Mouse (Mus musculus): ENCODE data around the gene Kcnq1. TPM values are rescaled to one million over a fixed set of nuclear protein-coding genes. Genes with fewer than 3 reads are reported as not detected.

Gene Kcnq1
- polyA plus RNA-seq, 1 experiment = not detected

GRCm38 (mm10) chr7:143187181-143187580 lies 81.0 kb downstream of the Kcnq1 start:
- H3K27me3 ChIP-seq (replicated peaks) = peaks cover 80% of the 10 kb centered on the region
- no peak overlapping the region for H3K4me3 ChIP-seq (replicated peaks)
- no peaks in the 10 kb centered on the region for H3K9me3 ChIP-seq
- H3K36me3 ChIP-seq (replicated peaks; ENCODE audit: low read length) = no peaks in the 10 kb centered on the region
- TF ChIP-seq GATA1 (IDR thresholded peaks at IDR 0.05; ENCODE audit: borderline replicate concordance, low read length) = no peak
- no peak for TF ChIP-seq FLI1 (IDR thresholded peaks at IDR 0.05; ENCODE audit: low read length)
- no peaks in the 10 kb centered on the region for H3K4me1 ChIP-seq

- Histone ChIP-seq H3K27me3 (replicated peaks) (peaks cover 80% of the 10 kb centered on the region), H3K4me1 (no peaks in the 10 kb centered on the region), H3K9me3 (no peaks in the 10 kb centered on the region), H3K36me3 (replicated peaks; ENCODE audit: low read length) (no peaks in the 10 kb centered on the region), H3K4me3 (replicated peaks) (no peak overlapping the region)
- TF ChIP-seq FLI1 (IDR thresholded peaks at IDR 0.05; ENCODE audit: low read length) = no peak
- no peak for TF ChIP-seq GATA1 (IDR thresholded peaks at IDR 0.05; ENCODE audit: borderline replicate concordance, low read length)
These were observed 82.4 kb downstream of the Kcnq1 start for GRCm38 (mm10) chr7:143188589-143188988.

- H3K27me3 ChIP-seq (replicated peaks) = peaks cover 81% of the 10 kb centered on the region
- no peaks in the 10 kb centered on the region for H3K36me3 ChIP-seq (replicated peaks; ENCODE audit: low read length)
- H3K9me3 ChIP-seq = no peaks in the 10 kb centered on the region
- TF ChIP-seq FLI1 (IDR thresholded peaks at IDR 0.05; ENCODE audit: low read length) (no peak), GATA1 (IDR thresholded peaks at IDR 0.05; ENCODE audit: borderline replicate concordance, low read length) (no peak)
- H3K4me1 ChIP-seq = no peaks in the 10 kb centered on the region
- no peak overlapping the region for H3K4me3 ChIP-seq (replicated peaks)
These were observed 84.0 kb downstream of the Kcnq1 start for GRCm38 (mm10) chr7:143189965-143190722.

GRCm38 (mm10) chr7:143190911-143191310 lies 84.7 kb downstream of the Kcnq1 start:
- H3K9me3 ChIP-seq = no peaks in the 10 kb centered on the region
- no peaks in the 10 kb centered on the region for H3K4me1 ChIP-seq
- H3K36me3 ChIP-seq (replicated peaks; ENCODE audit: low read length) = no peaks in the 10 kb centered on the region
- H3K27me3 ChIP-seq (replicated peaks) = peaks cover 81% of the 10 kb centered on the region
- H3K4me3 ChIP-seq (replicated peaks) = no peak overlapping the region
- TF ChIP-seq GATA1 (IDR thresholded peaks at IDR 0.05; ENCODE audit: borderline replicate concordance, low read length) (no peak), FLI1 (IDR thresholded peaks at IDR 0.05; ENCODE audit: low read length) (no peak)

- no peaks in the 10 kb centered on the region for H3K4me1 ChIP-seq
- no peaks in the 10 kb centered on the region for H3K36me3 ChIP-seq (replicated peaks; ENCODE audit: low read length)
- H3K27me3 ChIP-seq (replicated peaks) = peaks cover 76% of the 10 kb centered on the region
- H3K9me3 ChIP-seq = no peaks in the 10 kb centered on the region
- no peak overlapping the region for H3K4me3 ChIP-seq (replicated peaks)
- no peak for TF ChIP-seq FLI1 (IDR thresholded peaks at IDR 0.05; ENCODE audit: low read length)
- no peak for TF ChIP-seq GATA1 (IDR thresholded peaks at IDR 0.05; ENCODE audit: borderline replicate concordance, low read length)
These were observed 86.2 kb downstream of the Kcnq1 start for GRCm38 (mm10) chr7:143192392-143192791.

GRCm38 (mm10) chr7:143194064-143194463 lies 87.9 kb downstream of the Kcnq1 start:
- TF ChIP-seq FLI1 (IDR thresholded peaks at IDR 0.05; ENCODE audit: low read length) (no peak), GATA1 (IDR thresholded peaks at IDR 0.05; ENCODE audit: borderline replicate concordance, low read length) (no peak)
- no peaks in the 10 kb centered on the region for H3K36me3 ChIP-seq (replicated peaks; ENCODE audit: low read length)
- no peak overlapping the region for H3K4me3 ChIP-seq (replicated peaks)
- H3K27me3 ChIP-seq (replicated peaks) = peaks cover 77% of the 10 kb centered on the region
- no peaks in the 10 kb centered on the region for H3K4me1 ChIP-seq
- H3K9me3 ChIP-seq = no peaks in the 10 kb centered on the region

GRCm38 (mm10) chr7:143197951-143198440 lies 91.8 kb downstream of the Kcnq1 start:
- H3K4me1 ChIP-seq = no peaks in the 10 kb centered on the region
- TF ChIP-seq FLI1 (IDR thresholded peaks at IDR 0.05; ENCODE audit: low read length) (no peak), GATA1 (IDR thresholded peaks at IDR 0.05; ENCODE audit: borderline replicate concordance, low read length) (no peak)
- peaks cover 56% of the 10 kb centered on the region for H3K27me3 ChIP-seq (replicated peaks)
- H3K4me3 ChIP-seq (replicated peaks) = no peak overlapping the region
- H3K36me3 ChIP-seq (replicated peaks; ENCODE audit: low read length) = no peaks in the 10 kb centered on the region
- no peaks in the 10 kb centered on the region for H3K9me3 ChIP-seq

GRCm38 (mm10) chr7:143198443-143198842 lies 92.3 kb downstream of the Kcnq1 start:
- TF ChIP-seq GATA1 (IDR thresholded peaks at IDR 0.05; ENCODE audit: borderline replicate concordance, low read length) (no peak), FLI1 (IDR thresholded peaks at IDR 0.05; ENCODE audit: low read length) (no peak)
- peaks cover 53% of the 10 kb centered on the region for H3K27me3 ChIP-seq (replicated peaks)
- no peak overlapping the region for H3K4me3 ChIP-seq (replicated peaks)
- H3K36me3 ChIP-seq (replicated peaks; ENCODE audit: low read length) = no peaks in the 10 kb centered on the region
- H3K9me3 ChIP-seq = no peaks in the 10 kb centered on the region
- no peaks in the 10 kb centered on the region for H3K4me1 ChIP-seq

- Histone ChIP-seq H3K36me3 (replicated peaks; ENCODE audit: low read length) (no peaks in the 10 kb centered on the region), H3K9me3 (no peaks in the 10 kb centered on the region), H3K27me3 (replicated peaks) (peaks cover 33% of the 10 kb centered on the region), H3K4me1 (no peaks in the 10 kb centered on the region), H3K4me3 (replicated peaks) (no peak overlapping the region)
- TF ChIP-seq GATA1 (IDR thresholded peaks at IDR 0.05; ENCODE audit: borderline replicate concordance, low read length) (no peak), FLI1 (IDR thresholded peaks at IDR 0.05; ENCODE audit: low read length) (no peak)
These were observed 95.1 kb downstream of the Kcnq1 start for GRCm38 (mm10) chr7:143201255-143201654.

GRCm38 (mm10) chr7:143203897-143204296 lies 97.7 kb downstream of the Kcnq1 start:
- Histone ChIP-seq H3K4me3 (replicated peaks) (no peak overlapping the region), H3K4me1 (no peaks in the 10 kb centered on the region), H3K27me3 (replicated peaks) (peaks cover 13% of the 10 kb centered on the region), H3K9me3 (no peaks in the 10 kb centered on the region), H3K36me3 (replicated peaks; ENCODE audit: low read length) (no peaks in the 10 kb centered on the region)
- TF ChIP-seq FLI1 (IDR thresholded peaks at IDR 0.05; ENCODE audit: low read length) (no peak), GATA1 (IDR thresholded peaks at IDR 0.05; ENCODE audit: borderline replicate concordance, low read length) (no peak)
